Mouse (Mus musculus) embryonic stem cell, embryonic (primary cell): ENCODE results near the gene Scgb1b2.

Experiments used
- CTCF ChIA-PET, 4 experiments: fragments of 300-600 bp in 2 of 4; fragments of 350-600 bp in 2 of 4; sonication (Branson Sonifier 250); formaldehyde crosslinking; loops; one replicate each; lab custom pipeline; 2022; ENCODE audit warnings: inconsistent platforms in 2 of 4; lab: Charles Lee
- POLR2A ChIA-PET, 4 experiments: fragments of 300-600 bp in 2 of 4; fragments of 350-600 bp in 2 of 4; sonication (Branson Sonifier 250); formaldehyde crosslinking; loops; one replicate each; lab custom pipeline; 2022; ENCODE audit warnings: antibody characterized with exemption in 4 of 4, inconsistent platforms in 1 of 4; lab: Charles Lee

The Scgb1b2 gene

GRCm38 (mm10) chr7:31291721-31292120 is at the start of gene Scgb1b2:
Scgb1b2 (minus strand) TSS chr7:31291821.
- ChIA-PET CTCF (no interaction called here), POLR2A (no interaction called here)

GRCm38 (mm10) chr7:31290208-31290607 is 1.4 kb downstream of the Scgb1b2 start, which contains the start of gene Scgb2b2:
Scgb2b2 (plus strand) TSS chr7:31290508.
- POLR2A ChIA-PET = no interaction called here
- CTCF ChIA-PET = no interaction called here
